Mouse (Mus musculus) MEL (cell line): ENCODE data around the gene Hoxc5. TPM values are rescaled to one million over a fixed set of nuclear protein-coding genes. Genes with fewer than 3 reads are reported as not detected.

Source experiments
- DNase-seq: peaks from one replicate; pipeline ENCODE4 v3.0.0; 2011; ENCODE audit warnings: low read depth, low spot score
- H3K27ac ChIP-seq: 2 replicates; pipeline ENCODE4 v1.5.1; 2012; ENCODE audit warnings: low read depth, mild to moderate bottlenecking, control low read depth, low read length, moderate library complexity; ENCODE audit not compliant: control insufficient read depth
- H3K27me3 ChIP-seq, 2 experiments: fragments of 150-350 bp in 1 of 2; sonication (generic) in 1 of 2; 2 replicates each; pipeline ENCODE4 v1.6.1; 2012; ENCODE audit warnings: low read length in 2 of 2, mild to moderate bottlenecking in 2 of 2, improper control_type of control experiment in 1 of 2, moderate library complexity in 1 of 2; ENCODE audit not compliant: insufficient read depth in 2 of 2, control insufficient read depth in 1 of 2
- H3K36me3 ChIP-seq, 2 experiments: 2 replicates each; pipeline ENCODE4 v1.6.1; 2012 to 2014; ENCODE audit warnings: low read length in 2 of 2, improper control_type of control experiment in 1 of 2, inconsistent platforms in 1 of 2, mild to moderate bottlenecking in 1 of 2; ENCODE audit not compliant: insufficient read depth in 2 of 2, control insufficient read depth in 1 of 2
- H3K4me1 ChIP-seq, 2 experiments: fragments of 150-350 bp in 1 of 2; sonication (generic) in 1 of 2; 2 replicates each; pipeline ENCODE4 v1.6.1; 2012; ENCODE audit warnings: low read length in 2 of 2, improper control_type of control experiment in 1 of 2, mild to moderate bottlenecking in 1 of 2; ENCODE audit not compliant: insufficient read depth in 2 of 2, control insufficient read depth in 1 of 2
- H3K4me3 ChIP-seq, 2 experiments: fragments of 150-350 bp in 1 of 2; sonication (generic) in 1 of 2; 2 replicates each; pipeline ENCODE4 v1.5.1; 2012; ENCODE audit warnings: low read depth in 2 of 2, low read length in 2 of 2, mild to moderate bottlenecking in 2 of 2, moderate library complexity in 2 of 2, control low read depth in 1 of 2, improper control_type of control experiment in 1 of 2; ENCODE audit not compliant: control insufficient read depth in 1 of 2, insufficient read depth in 1 of 2
- H3K79me2 ChIP-seq: 2 replicates; pipeline ENCODE4 v1.6.1; 2012; ENCODE audit warnings: mild to moderate bottlenecking, low read length, moderate library complexity; ENCODE audit not compliant: control insufficient read depth, poor library complexity, insufficient read depth
- H3K9ac ChIP-seq: 2 replicates; pipeline ENCODE4 v1.6.1; 2012; ENCODE audit warnings: low read depth, mild to moderate bottlenecking, control low read depth, low read length, moderate library complexity; ENCODE audit not compliant: control insufficient read depth, poor library complexity, severe bottlenecking
- H3K9me3 ChIP-seq: fragments of 150-350 bp; sonication (generic); replicated peaks from 2 replicates; pipeline ENCODE4 v1.6.1; 2012; ENCODE audit warnings: mild to moderate bottlenecking, low read length, improper control_type of control experiment, moderate library complexity; ENCODE audit not compliant: insufficient read depth
- CHD1 ChIP-seq: IDR thresholded peaks from 2 replicates; pipeline ENCODE4 v1.6.1; 2012; ENCODE audit warnings: low read depth, mild to moderate bottlenecking, inconsistent platforms, low read length, improper control_type of control experiment
- E2F4 ChIP-seq: IDR thresholded peaks from 2 replicates; pipeline ENCODE4 v1.6.1; 2011; ENCODE audit warnings: low read depth, low read length, improper control_type of control experiment, borderline replicate concordance
- EP300 ChIP-seq, 2 experiments: IDR thresholded peaks; 2 replicates each; pipeline ENCODE4 v1.6.1; 2011; ENCODE audit warnings: improper control_type of control experiment in 2 of 2, low read length in 2 of 2, low read depth in 1 of 2, mild to moderate bottlenecking in 1 of 2
- ETS1 ChIP-seq: IDR thresholded peaks from 2 replicates; pipeline ENCODE4 v1.6.1; 2012; ENCODE audit warnings: low read depth, mild to moderate bottlenecking, inconsistent platforms, low read length, improper control_type of control experiment, moderate library complexity
- GATA1 ChIP-seq: IDR thresholded peaks from 2 replicates; pipeline ENCODE4 v1.6.1; 2011; ENCODE audit warnings: low read depth, low read length, improper control_type of control experiment
- HCFC1 ChIP-seq: IDR thresholded peaks from 2 replicates; pipeline ENCODE4 v1.6.1; 2012; ENCODE audit warnings: low read depth, mild to moderate bottlenecking, inconsistent platforms, low read length, improper control_type of control experiment, moderate library complexity
- JUND ChIP-seq: IDR thresholded peaks from 2 replicates; pipeline ENCODE4 v1.6.1; 2011; ENCODE audit warnings: low read depth, mild to moderate bottlenecking, improper control_type of control experiment, low read length
- MEF2A ChIP-seq: IDR thresholded peaks from 2 replicates; pipeline ENCODE4 v1.6.1; 2014; ENCODE audit warnings: low read depth, mild to moderate bottlenecking, inconsistent platforms, low read length, improper control_type of control experiment; ENCODE audit not compliant: poor library complexity, insufficient replicate concordance, severe bottlenecking; ENCODE audit errors: extremely low read depth
- MYB ChIP-seq: IDR thresholded peaks from 2 replicates; pipeline ENCODE4 v1.6.1; 2011; ENCODE audit warnings: mild to moderate bottlenecking, low read depth, low read length, improper control_type of control experiment
- MYC ChIP-seq: IDR thresholded peaks from 2 replicates; pipeline ENCODE4 v1.6.1; 2011; ENCODE audit warnings: low read depth, mild to moderate bottlenecking, low read length, improper control_type of control experiment, moderate library complexity
- POLR2AphosphoS5 ChIP-seq: IDR thresholded peaks from 2 replicates; pipeline ENCODE4 v1.6.1; 2012; ENCODE audit warnings: low read depth, borderline replicate concordance, mild to moderate bottlenecking, inconsistent platforms, low read length, moderate library complexity, mixed read lengths
- RAD21 ChIP-seq: IDR thresholded peaks from 2 replicates; pipeline ENCODE4 v1.6.1; 2011; ENCODE audit warnings: mild to moderate bottlenecking, low read depth, low read length, improper control_type of control experiment
- TBP ChIP-seq: IDR thresholded peaks from 2 replicates; pipeline ENCODE4 v1.8.0; 2011; ENCODE audit warnings: low read depth, low read length, improper control_type of control experiment
- TCF12 ChIP-seq: IDR thresholded peaks from 2 replicates; pipeline ENCODE4 v1.6.1; 2014; ENCODE audit warnings: low read depth, mild to moderate bottlenecking, inconsistent platforms, low read length, improper control_type of control experiment, moderate library complexity
- UBTF ChIP-seq: IDR thresholded peaks from 2 replicates; pipeline ENCODE4 v1.6.1; 2012; ENCODE audit warnings: low read depth, mild to moderate bottlenecking, inconsistent platforms, low read length, improper control_type of control experiment, moderate library complexity, borderline replicate concordance; ENCODE audit not compliant: insufficient read depth
- USF1 ChIP-seq: IDR thresholded peaks from 2 replicates; pipeline ENCODE4 v1.6.1; 2014; ENCODE audit warnings: low read depth, mild to moderate bottlenecking, inconsistent platforms, low read length, improper control_type of control experiment, moderate library complexity
- USF2 ChIP-seq, 2 experiments: IDR thresholded peaks; 2 replicates each; pipeline ENCODE4 v1.6.1; 2011 to 2012; ENCODE audit warnings: improper control_type of control experiment in 2 of 2, low read length in 2 of 2, borderline replicate concordance in 1 of 2, inconsistent platforms in 1 of 2, low read depth in 1 of 2, mild to moderate bottlenecking in 1 of 2; ENCODE audit not compliant: insufficient read depth in 1 of 2
- ZKSCAN1 ChIP-seq: IDR thresholded peaks from 2 replicates; pipeline ENCODE4 v1.6.1; 2012; ENCODE audit warnings: low read depth, mild to moderate bottlenecking, inconsistent platforms, low read length, improper control_type of control experiment, moderate library complexity
- ZMIZ1 ChIP-seq: IDR thresholded peaks from 2 replicates; pipeline ENCODE4 v1.6.1; 2012; ENCODE audit warnings: low read depth, mild to moderate bottlenecking, inconsistent platforms, low read length, improper control_type of control experiment, moderate library complexity
- polyA plus RNA-seq, 2 experiments: library from polyadenylated mRNA; stranded (reverse) in 1 of 2; unstranded in 1 of 2; fragments of >175 nt in 1 of 2; fragments of >200 nt in 1 of 2; gene quantifications; 2 replicates each; pipeline versions ENCODE4 v1.2.1 to v1.2.4; 2012; ENCODE audit warnings: low replicate concordance in 2 of 2, low read depth in 1 of 2; ENCODE audit not compliant: insufficient read length in 2 of 2, insufficient read depth in 1 of 2, missing spikeins in 1 of 2
- total RNA-seq: library from RNA; depleted of rRNA; stranded (reverse); fragments of 300-350 nt; gene quantifications from 2 replicates; pipeline ENCODE4 v1.2.3, GENCODE M21; 2012

The Hoxc5 gene
- total and polyA plus RNA-seq, 3 experiments = 0.46 to 3.0 TPM; not detected in 1

- H3K9me3 ChIP-seq = no peaks in the 10 kb centered on the region
- peaks cover 13% of the 10 kb centered on the region in 2 experiments for H3K27me3 ChIP-seq
- no peak overlapping the region for H3K9ac ChIP-seq
- H3K4me3 ChIP-seq = no peak overlapping the region
- no peaks in the 10 kb centered on the region for H3K36me3 ChIP-seq
- TF ChIP-seq GATA1 (no peak), UBTF (no peak)
- DNase-seq = no peak
- no peak overlapping the region for H3K27ac ChIP-seq
- no peaks in the 10 kb centered on the region for H3K79me2 ChIP-seq
- H3K4me1 ChIP-seq = no peaks in the 10 kb centered on the region
Observed at GRCm38 (mm10) chr15:102931706-102932358, 35.4 kb upstream of the Hoxc5 start.

GRCm38 (mm10) chr15:102934438-102934837, 32.8 kb upstream of the Hoxc5 start:
- Histone ChIP-seq H3K9ac (no peak overlapping the region), H3K36me3 (no peaks in the 10 kb centered on the region), H3K4me3 (no peak overlapping the region), H3K27ac (no peak overlapping the region), H3K9me3 (no peaks in the 10 kb centered on the region), H3K79me2 (no peaks in the 10 kb centered on the region), H3K27me3 (peaks cover 9% of the 10 kb centered on the region in 2 experiments)
- no peak for DNase-seq
- TF ChIP-seq CHD1 = no peak
- TF ChIP-seq TBP = no peak
- no peak for TF ChIP-seq HCFC1
- TF ChIP-seq USF2 (IDR thresholded peaks at IDR 0.05; ENCODE audit: borderline replicate concordance in 1 of 2, insufficient read depth in 1 of 2, low read depth in 1 of 2, low read length in 2 of 2) = no peak
- no peak for TF ChIP-seq POLR2AphosphoS5
- no peak for TF ChIP-seq E2F4
- TF ChIP-seq USF1 = no peak
- no peak for TF ChIP-seq TCF12
- no peak for TF ChIP-seq JUND
- no peak for TF ChIP-seq MYC
- TF ChIP-seq ETS1 = no peak
- TF ChIP-seq MYB = no peak
- no peak for TF ChIP-seq MEF2A
- no peak for TF ChIP-seq GATA1
- TF ChIP-seq UBTF = no peak
- no peak for TF ChIP-seq RAD21
- no peak for TF ChIP-seq ZMIZ1
- TF ChIP-seq EP300 (IDR thresholded peaks at IDR 0.05; ENCODE audit: low read depth in 1 of 2, low read length in 2 of 2) = no peak
- TF ChIP-seq ZKSCAN1 = no peak
- TF ChIP-seq, all 39 proteins: peak for 0
- H3K4me1 ChIP-seq = no peaks in the 10 kb centered on the region
